Mouse (Mus musculus): ENCODE measurements around the gene Calm3. TPM values are rescaled to one million over a fixed set of nuclear protein-coding genes. Genes with fewer than 3 reads are reported as not detected.

Calm3 gene
- total and polyA plus RNA-seq, 3 experiments: 294 to 623 (median 326) TPM

- H3K27ac ChIP-seq (ENCODE audit: insufficient read depth, low read depth): peak overlapping the region; percentile 27; the same call in 1 of the 2 replicates
- peaks cover 0 to under 1% of the 10 kb centered on the region in 2 experiments for H3K36me3 ChIP-seq (replicated peaks in 1 of 2; ENCODE audit: control insufficient read depth in 1 of 2, insufficient read depth in 1 of 2, low read length in 1 of 2)
- 0 out of 2 replicates have a peak overlapping the region, but pooled peaks have one; percentile 0 for H3K4me2 ChIP-seq (ENCODE audit: insufficient read depth, low read depth, poor library complexity, severe bottlenecking)
- no peaks in the 10 kb centered on the region for H3K27me3 ChIP-seq (replicated peaks)
- no peaks in the 10 kb centered on the region for H3K9me3 ChIP-seq (replicated peaks; ENCODE audit: low read length)
- peaks cover 56 to 82% of the 10 kb centered on the region in 2 experiments for H3K4me1 ChIP-seq (ENCODE audit: control insufficient read depth in 1 of 2, insufficient read depth in 2 of 2)
- no peak for TF ChIP-seq JUND (conservative IDR thresholded peaks at IDR 0.05; ENCODE audit: low read depth, low read length)
- peak; percentile 20; the same call in 1 of the 2 replicates for TF ChIP-seq IRF4 (IDR thresholded peaks at IDR 0.05; ENCODE audit: low read depth, low read length)
- no peak for TF ChIP-seq MXI1 (IDR thresholded peaks at IDR 0.05; ENCODE audit: low read depth, low read length)
- TF ChIP-seq KAT2A (IDR thresholded peaks at IDR 0.05; ENCODE audit: insufficient replicate concordance, low read length): no peak
- TF ChIP-seq GABPA (IDR thresholded peaks at IDR 0.05; ENCODE audit: insufficient replicate concordance, low read depth, low read length): peak; percentile 30; the same call in 1 of the 2 replicates
- TF ChIP-seq MAFK (IDR thresholded peaks at IDR 0.05; ENCODE audit: insufficient replicate concordance, low read length): peak; percentile 78
- TF ChIP-seq E2F4 (IDR thresholded peaks at IDR 0.05; ENCODE audit: insufficient replicate concordance, low read depth, low read length): no peak
- 0 out of 2 replicates have a peak, but pooled peaks have one; percentile 20 for TF ChIP-seq TCF12 (IDR thresholded peaks at IDR 0.05; ENCODE audit: low read depth, low read length)
- H3K9ac ChIP-seq (ENCODE audit: insufficient read depth, low read depth): no peak overlapping the region
- H3K79me2 ChIP-seq (replicated peaks; ENCODE audit: control insufficient read depth, extremely low read depth, insufficient read depth, poor library complexity, severe bottlenecking): no peaks in the 10 kb centered on the region
- dilution Hi-C loops (cut with MboI; ENCODE audit: extremely low pct_ligation_motif_present, extremely low pct_unique_long_range_greater_than_20kb, low sequenced_read_pairs) (no loop called here), in situ Hi-C loops (cut with MboI; ENCODE audit: low pct_ligation_motif_present, low pct_unique_long_range_greater_than_20kb, low sequenced_read_pairs) (no loop called here)
- H3K4me3 ChIP-seq (replicated peaks in 1 of 3; ENCODE audit: low read depth in 2 of 3, low read length in 2 of 3, poor library complexity in 1 of 3): no peak overlapping the region
- DNase-seq (ENCODE audit: extremely low read depth): peak; percentile 86
These were observed 20.4 kb downstream of the Calm3 start for GRCm38 (mm10) chr7:16903439-16903955.

GRCm38 (mm10) chr7:16900526-16900925, 23.4 kb downstream of the Calm3 start:
- no peak for TF ChIP-seq PAX5 (IDR thresholded peaks at IDR 0.05; ENCODE audit: low read length)
- peak; percentile 31 for TF ChIP-seq BHLHE40 (IDR thresholded peaks at IDR 0.05; ENCODE audit: low read depth, low read length)
- 0 out of 2 replicates have a peak, but pooled peaks have one; percentile 21 for TF ChIP-seq ETS1 (conservative IDR thresholded peaks at IDR 0.05; ENCODE audit: low read depth, low read length)
- no peak for TF ChIP-seq SMC3 (IDR thresholded peaks at IDR 0.05; ENCODE audit: low read depth, low read length)
- TF ChIP-seq TBP (conservative IDR thresholded peaks at IDR 0.05; ENCODE audit: low read depth, low read length): 0 out of 2 replicates have a peak, but pooled peaks have one; percentile 32

More at GRCm38 (mm10) chr7:16900526-16900925, 23.4 kb downstream of the Calm3 start:
- no peak overlapping the region for H3K4me3 ChIP-seq (replicated peaks in 1 of 3; ENCODE audit: low read depth in 2 of 3, low read length in 2 of 3, poor library complexity in 1 of 3)
- H3K9me3 ChIP-seq (replicated peaks; ENCODE audit: low read length): no peaks in the 10 kb centered on the region
- H3K27me3 ChIP-seq (replicated peaks): no peaks in the 10 kb centered on the region
- in situ Hi-C loops (cut with MboI; ENCODE audit: low pct_ligation_motif_present, low pct_unique_long_range_greater_than_20kb, low sequenced_read_pairs) (no loop called here), dilution Hi-C loops (cut with MboI; ENCODE audit: extremely low pct_ligation_motif_present, extremely low pct_unique_long_range_greater_than_20kb, low sequenced_read_pairs) (no loop called here)
- no peaks in the 10 kb centered on the region for H3K79me2 ChIP-seq (replicated peaks; ENCODE audit: control insufficient read depth, extremely low read depth, insufficient read depth, poor library complexity, severe bottlenecking)
- no peaks in the 10 kb centered on the region for H3K36me3 ChIP-seq (replicated peaks in 1 of 2; ENCODE audit: control insufficient read depth in 1 of 2, insufficient read depth in 1 of 2, low read length in 1 of 2)
- H3K27ac ChIP-seq (ENCODE audit: insufficient read depth, low read depth): no peak overlapping the region
- H3K4me2 ChIP-seq (ENCODE audit: insufficient read depth, low read depth, poor library complexity, severe bottlenecking): no peak overlapping the region
- no peak overlapping the region for H3K9ac ChIP-seq (ENCODE audit: insufficient read depth, low read depth)
- DNase-seq (ENCODE audit: extremely low read depth): no peak
- peaks cover 37 to 68% of the 10 kb centered on the region in 2 experiments for H3K4me1 ChIP-seq (ENCODE audit: control insufficient read depth in 1 of 2, insufficient read depth in 2 of 2)

All from CH12.LX (cell line).